Mouse (Mus musculus) liver, embryonic 14.5 days (tissue): Measurements from ENCODE around the gene Krt35. TPM values are rescaled to one million over a fixed set of nuclear protein-coding genes. Genes with fewer than 3 reads are reported as not detected.

Source experiments
- ATAC-seq: fragments of 200-750 bp; cut with Nextera tagmentation; 2 replicates; pipeline ENCODE4 v1.8.0; 2017; ENCODE audit warnings: moderate number of reproducible peaks, mild to moderate bottlenecking, moderate library complexity; ENCODE audit not compliant: insufficient read depth
- DNase-seq, 3 experiments: peaks; one replicate each; pipeline ENCODE4 v3.0.0-alpha.2; 2012 to 2013; ENCODE audit warnings: low read depth in 3 of 3, low spot score in 3 of 3
- H3K27ac ChIP-seq: fragments of 300-500 bp; sonication (generic); 2 replicates; pipeline ENCODE4 v1.5.1; 2014; ENCODE audit warnings: moderate library complexity, mild to moderate bottlenecking, control low read depth, inconsistent platforms
- H3K27me3 ChIP-seq: fragments of 300-500 bp; sonication (generic); 2 replicates; pipeline ENCODE4 v1.6.1; 2014; ENCODE audit warnings: mild to moderate bottlenecking, low read length, moderate library complexity; ENCODE audit not compliant: control insufficient read depth, insufficient read depth
- H3K36me3 ChIP-seq: fragments of 300-500 bp; sonication (generic); replicated peaks from 2 replicates; pipeline ENCODE4 v1.6.1; 2014; ENCODE audit warnings: low read depth; ENCODE audit not compliant: control insufficient read depth, insufficient read depth
- H3K4me1 ChIP-seq, 2 experiments: fragments of 200-500 bp in 1 of 2; fragments of 300-500 bp in 1 of 2; sonication (generic) in 1 of 2; replicated peaks; 2 replicates each; pipeline ENCODE4 v1.6.1; 2012 to 2014; ENCODE audit warnings: antibody characterized with exemption in 1 of 2, inconsistent platforms in 1 of 2, low read length in 1 of 2; ENCODE audit not compliant: control insufficient read depth in 2 of 2, insufficient read depth in 2 of 2
- H3K4me2 ChIP-seq: fragments of 300-500 bp; sonication (generic); 2 replicates; pipeline ENCODE4 v1.6.1; 2014; ENCODE audit warnings: low read depth, mild to moderate bottlenecking, control low read depth, moderate library complexity
- H3K4me3 ChIP-seq, 2 experiments: fragments of 200-500 bp in 1 of 2; fragments of 300-500 bp in 1 of 2; sonication (generic) in 1 of 2; 2 replicates each; pipeline ENCODE4 v1.5.1; 2012 to 2014; ENCODE audit warnings: low read depth in 2 of 2, low read length in 2 of 2, mild to moderate bottlenecking in 2 of 2, control low read depth in 1 of 2, inconsistent platforms in 1 of 2, moderate library complexity in 1 of 2; ENCODE audit not compliant: insufficient read depth in 1 of 2
- H3K9ac ChIP-seq: fragments of 300-500 bp; sonication (generic); replicated peaks from 2 replicates; pipeline ENCODE4 v1.6.1; 2014; ENCODE audit warnings: mild to moderate bottlenecking, control low read depth, moderate library complexity
- H3K9me3 ChIP-seq: fragments of 300-500 bp; sonication (generic); 2 replicates; pipeline ENCODE4 v1.6.1; 2016; ENCODE audit warnings: low read length, mixed read lengths; ENCODE audit not compliant: control insufficient read depth
- CTCF ChIP-seq: IDR thresholded peaks from 2 replicates; pipeline ENCODE4 v1.5.1; 2016; ENCODE audit warnings: antibody characterized with exemption, low read depth, control low read depth
- EP300 ChIP-seq: IDR thresholded peaks from 2 replicates; pipeline ENCODE4 v1.6.1; 2016; ENCODE audit warnings: antibody characterized with exemption, low read depth
- WGBS: fragments of 180-500 bp; shearing (Covaris S2); extraction: QIAGEN DNeasy Blood & Tissue Kit; methylation state at CpG from one replicate; pipeline ENCODE4 v1.1.7; 2014; ENCODE audit not compliant: insufficient replicate concordance; 5-methylcytosine and 5-hydroxymethylcytosine counted together
- polyA plus RNA-seq, 2 experiments: library from polyadenylated mRNA; depleted of rRNA in 1 of 2; stranded (reverse) in 1 of 2; unstranded in 1 of 2; fragments of >200 nt; fragmentation: Nextera tagmentation in 1 of 2; extraction: Ambion mirVana in 1 of 2; gene quantifications; 2 replicates each; pipeline versions ENCODE4 v1.2.1 to v1.2.3; 2012 to 2014

Krt35 gene
- polyA plus RNA-seq, 2 experiments, result not detected

DNA sequence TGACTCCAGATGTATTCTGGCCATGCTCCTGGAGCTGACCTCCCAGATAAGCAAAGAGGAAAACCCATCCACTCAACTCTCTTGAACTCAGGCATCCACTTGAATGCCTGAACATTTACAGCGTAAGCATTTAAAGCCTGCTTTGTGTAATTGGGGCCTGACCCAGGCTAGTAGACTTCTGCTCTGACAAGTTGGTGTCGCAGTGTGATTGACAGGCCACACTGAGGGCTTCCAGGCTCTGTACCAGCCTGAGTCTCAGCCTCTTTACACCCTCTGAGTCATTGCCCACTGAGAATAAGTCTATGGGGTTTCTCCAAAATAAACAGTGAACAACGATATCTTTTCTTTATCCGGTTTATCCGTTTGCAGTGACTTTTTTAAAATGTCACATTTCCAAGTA, 24.3 kb upstream of the Krt35 start:
- TF ChIP-seq EP300, result no peak
- no peak for TF ChIP-seq CTCF
- DNase-seq (no peak), ATAC-seq (no peak)
- Histone ChIP-seq H3K4me2 (no peak overlapping the region), H3K36me3 (no peaks in the 10 kb centered on the region), H3K27me3 (no peaks in the 10 kb centered on the region), H3K27ac (no peak overlapping the region), H3K4me3 (no peak overlapping the region), H3K9me3 (no peaks in the 10 kb centered on the region), H3K9ac (no peak overlapping the region), H3K4me1 (no peaks in the 10 kb centered on the region)
- WGBS, result 77% methylated on average over 5 of the region's 5 CpGs

DNA sequence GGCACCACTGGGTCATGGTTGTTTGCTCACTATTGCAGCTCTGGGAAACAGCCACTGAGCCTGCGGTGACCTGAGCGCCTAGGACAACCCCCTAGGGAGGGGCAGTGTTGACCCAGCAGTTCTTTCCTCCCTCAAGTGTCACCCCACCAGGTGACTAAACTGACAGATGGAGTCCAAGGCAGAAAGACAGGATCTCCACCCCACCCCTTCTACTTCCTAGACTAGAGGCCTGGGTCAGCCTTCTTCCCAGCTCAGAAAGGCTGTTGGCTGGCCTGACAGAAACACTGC, 17.6 kb upstream of the Krt35 start:
- Histone ChIP-seq H3K9ac (no peak overlapping the region), H3K9me3 (no peaks in the 10 kb centered on the region), H3K36me3 (no peaks in the 10 kb centered on the region), H3K27ac (no peak overlapping the region), H3K27me3 (no peaks in the 10 kb centered on the region), H3K4me1 (no peaks in the 10 kb centered on the region), H3K4me2 (no peak overlapping the region), H3K4me3 (no peak overlapping the region)
- TF ChIP-seq EP300, result no peak
- TF ChIP-seq CTCF, result no peak
- WGBS, result 76% methylated on average over 2 of the region's 2 CpGs
- ATAC-seq (no peak), DNase-seq (no peak)

DNA sequence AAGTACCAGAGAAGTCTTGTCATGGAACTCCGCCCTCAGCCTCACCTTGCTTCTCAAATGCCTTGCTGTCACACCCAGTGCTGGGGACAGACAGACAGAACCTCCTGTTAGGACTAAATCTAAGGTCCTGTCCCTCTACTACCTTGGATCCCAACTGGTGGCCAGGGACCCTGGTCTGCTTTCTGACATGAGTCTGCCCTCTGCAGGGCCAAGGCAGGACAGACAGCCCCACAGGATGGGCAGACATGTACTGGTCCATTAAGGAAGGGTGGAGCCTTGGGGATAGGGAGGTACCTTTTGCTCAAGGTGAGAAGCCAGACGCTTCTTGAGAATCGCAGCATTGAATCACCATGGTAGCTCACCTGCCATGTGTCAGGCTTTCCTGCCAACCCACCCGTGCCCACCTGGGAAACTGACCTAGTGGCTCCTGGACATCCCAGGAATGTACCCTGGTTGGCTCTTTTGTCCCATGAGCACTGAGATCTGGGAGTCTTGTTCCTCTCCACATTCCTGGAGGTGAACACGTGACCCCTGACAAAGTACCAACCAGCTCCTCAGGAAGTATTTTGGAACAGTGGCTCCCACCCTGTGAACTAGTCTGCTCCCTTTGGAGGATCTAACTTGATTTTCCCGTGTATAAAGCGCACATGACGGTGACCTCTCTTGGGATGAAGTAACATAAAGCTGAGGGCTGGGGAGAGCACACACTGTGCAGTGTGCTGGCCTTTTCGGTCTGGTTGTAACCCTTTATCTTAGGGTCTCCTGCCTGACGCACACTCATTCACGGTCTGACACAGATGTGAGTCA, 17.1 kb upstream of the Krt35 start:
- no peak overlapping the region for H3K27ac ChIP-seq
- H3K27me3 ChIP-seq, result no peaks in the 10 kb centered on the region
- no peak overlapping the region for H3K4me3 ChIP-seq
- no peak overlapping the region for H3K4me2 ChIP-seq
- no peaks in the 10 kb centered on the region for H3K4me1 ChIP-seq
- H3K9ac ChIP-seq, result no peak overlapping the region
- TF ChIP-seq EP300, result no peak
- TF ChIP-seq CTCF, result no peak
- ATAC-seq (no peak), DNase-seq (no peak)
- no peaks in the 10 kb centered on the region for H3K36me3 ChIP-seq
- 63% methylated on average over 11 of the region's 11 CpGs for WGBS
- H3K9me3 ChIP-seq, result no peaks in the 10 kb centered on the region

DNA sequence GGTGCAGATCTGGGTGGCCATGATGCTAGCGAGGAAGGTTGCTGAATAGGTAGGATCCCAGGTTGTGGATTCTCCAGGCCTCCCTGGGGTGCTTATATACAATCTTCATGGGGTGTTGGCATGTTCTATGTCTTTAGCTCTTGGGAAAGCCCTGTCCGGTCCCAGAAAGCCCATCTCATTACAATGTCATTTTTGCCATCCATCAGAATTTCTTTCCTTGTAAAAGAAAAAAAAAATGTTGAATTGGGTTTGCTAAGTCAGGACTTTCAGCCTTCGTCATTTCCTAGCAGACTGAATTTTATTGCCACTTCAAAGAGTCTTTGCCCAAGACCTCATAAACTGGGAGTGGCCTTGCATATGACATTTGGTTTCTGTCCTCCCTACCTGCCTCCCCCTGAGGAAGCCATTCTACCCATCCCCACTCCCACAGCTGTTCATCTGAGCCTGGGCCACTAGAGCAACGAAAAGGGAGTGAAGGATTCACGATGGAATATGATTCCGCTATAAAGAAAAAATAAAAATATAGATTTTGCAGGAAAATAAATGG, 9.6 kb upstream of the Krt35 start, which contains the start of gene Krt36:
Krt36 (minus strand) TSS at position 51 of the 547 bp plus-strand sequence.
- Histone ChIP-seq H3K27me3 (no peaks in the 10 kb centered on the region), H3K9me3 (no peaks in the 10 kb centered on the region), H3K27ac (no peak within 1 kb of the TSS), H3K4me2 (no peak within 1 kb of the TSS), H3K9ac (no peak within 1 kb of the TSS), H3K4me1 (no peaks in the 10 kb centered on the region), H3K4me3 (no peak within 1 kb of the TSS), H3K36me3 (no peaks in the 10 kb centered on the region)
- TF ChIP-seq CTCF (no peak), EP300 (no peak)
- no peak for ATAC-seq
- WGBS, result 69% methylated on average over 6 of the region's 6 CpGs
- no peak for DNase-seq

DNA sequence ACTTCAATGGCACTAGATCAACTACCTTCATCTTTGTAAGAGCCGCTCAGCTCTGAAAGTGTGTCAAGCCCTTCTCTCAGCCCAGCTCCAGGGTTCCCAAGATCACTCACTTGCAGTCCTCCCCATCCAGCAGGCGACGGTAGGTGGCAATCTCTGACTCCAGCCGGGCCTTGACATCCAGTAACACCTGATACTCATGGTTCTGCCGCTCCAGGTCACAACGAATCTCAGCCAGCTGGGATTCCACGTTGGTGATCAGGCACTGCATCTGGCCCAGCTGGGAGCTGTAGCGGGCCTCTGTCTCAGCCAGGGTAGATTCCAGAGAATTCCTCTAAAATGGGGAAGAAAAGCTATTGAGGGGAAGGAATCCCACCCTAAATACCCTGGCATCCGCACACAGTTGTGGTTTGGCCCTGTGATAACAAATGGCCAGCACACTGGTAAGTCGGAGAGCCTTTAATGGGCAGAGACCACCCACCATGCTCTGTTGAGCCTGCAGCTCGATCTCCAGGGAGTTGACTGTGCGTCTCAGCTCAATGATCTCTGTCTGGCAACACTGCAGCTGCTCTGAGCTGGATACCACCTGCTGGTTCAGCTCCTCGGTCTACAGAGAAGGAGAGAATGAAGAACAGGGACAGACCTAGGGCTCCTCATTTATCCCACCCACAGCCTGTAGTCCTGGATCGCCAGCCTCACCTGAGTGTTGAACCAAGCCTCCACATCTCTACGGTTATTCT, 6.8 kb upstream of the Krt35 start:
- 52% methylated on average over 15 of the region's 15 CpGs for WGBS
- no peak for ATAC-seq
- Histone ChIP-seq H3K4me1 (no peaks in the 10 kb centered on the region), H3K27me3 (no peaks in the 10 kb centered on the region), H3K36me3 (no peaks in the 10 kb centered on the region), H3K9me3 (no peaks in the 10 kb centered on the region), H3K9ac (no peak overlapping the region), H3K27ac (no peak overlapping the region), H3K4me2 (no peak overlapping the region), H3K4me3 (no peak overlapping the region)
- TF ChIP-seq CTCF (no peak), EP300 (no peak)
- DNase-seq, result no peak
